Mouse (Mus musculus): ENCODE data around the gene Stac. TPM values are rescaled to one million over a fixed set of nuclear protein-coding genes. Genes with fewer than 3 reads are reported as not detected.

Gene Stac
- total and polyA plus RNA-seq, 3 experiments = 0.16 to 0.64 (median 0.43) TPM

DNA sequence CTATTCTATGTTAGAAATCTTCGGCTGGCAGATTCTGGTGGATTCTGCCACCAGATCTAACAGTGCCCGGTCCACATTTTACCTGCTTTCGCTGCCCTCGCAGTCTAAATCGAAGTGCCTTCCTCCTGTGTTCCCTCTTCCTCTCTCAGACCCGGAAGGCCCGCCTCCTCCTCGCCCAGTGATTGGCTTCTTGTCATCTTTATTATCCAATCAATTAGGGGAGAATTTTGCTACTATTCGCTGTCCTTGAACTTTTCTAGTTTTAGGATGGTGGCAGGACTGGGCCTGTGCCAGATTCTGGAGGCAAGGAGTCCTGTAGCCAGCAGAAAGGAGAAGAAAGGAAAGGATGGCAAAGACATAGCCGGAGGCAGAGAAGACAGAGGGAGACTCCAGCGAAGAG lies 167.0 kb downstream of the Stac start:
- TF ChIP-seq EP300 (IDR thresholded peaks at IDR 0.05; ENCODE audit: insufficient read depth, low read depth, low read length) (no peak), POLR2A (IDR thresholded peaks at IDR 0.05; ENCODE audit: insufficient read depth, low read depth, low read length) (no peak), CTCF (IDR thresholded peaks at IDR 0.05) (no peak)
- Histone ChIP-seq H3K4me3 (no peak overlapping the region), H3K27ac (no peak overlapping the region), H3K9ac (ENCODE audit: low read depth, low read length) (no peak overlapping the region), H3K79me2 (replicated peaks; ENCODE audit: control insufficient read depth, insufficient read depth, low read length) (no peaks in the 10 kb centered on the region), H3K36me3 (ENCODE audit: control insufficient read depth, insufficient read depth, low read length) (no peaks in the 10 kb centered on the region), H3K27me3 (ENCODE audit: control insufficient read depth, insufficient read depth, low read length) (no peaks in the 10 kb centered on the region), H3K4me1 (ENCODE audit: control insufficient read depth, insufficient read depth, low read length) (no peaks in the 10 kb centered on the region)
- intact Hi-C loops (cut with DNase I) = no loop called here
- no peak for DNase-seq
- WGBS = 83% methylated on average over 11 of the region's 11 CpGs

DNA sequence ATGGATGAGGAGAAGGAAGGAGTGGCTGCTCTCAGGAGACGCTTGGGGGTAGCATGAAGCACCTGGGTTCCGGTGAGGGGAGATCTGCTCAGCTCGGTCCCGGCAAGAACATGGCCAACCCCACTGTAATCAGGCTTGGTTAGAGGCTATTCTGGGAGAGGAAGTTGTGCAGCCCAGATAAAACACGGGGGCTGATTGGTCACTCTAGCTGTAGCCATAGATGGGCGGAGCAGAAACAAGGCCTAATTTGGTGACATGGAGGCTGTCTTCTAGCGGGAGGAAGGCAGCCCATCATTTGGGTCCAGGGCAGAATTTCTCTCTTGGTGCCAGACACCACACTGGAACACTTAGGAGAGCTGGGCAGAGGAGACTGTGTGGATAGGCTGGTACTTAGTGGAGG lies 167.9 kb downstream of the Stac start:
- DNase-seq = no peak
- Histone ChIP-seq H3K4me1 (ENCODE audit: control insufficient read depth, insufficient read depth, low read length) (no peaks in the 10 kb centered on the region), H3K27ac (no peak overlapping the region), H3K9ac (ENCODE audit: low read depth, low read length) (no peak overlapping the region), H3K36me3 (ENCODE audit: control insufficient read depth, insufficient read depth, low read length) (no peaks in the 10 kb centered on the region), H3K27me3 (ENCODE audit: control insufficient read depth, insufficient read depth, low read length) (no peaks in the 10 kb centered on the region), H3K79me2 (replicated peaks; ENCODE audit: control insufficient read depth, insufficient read depth, low read length) (no peaks in the 10 kb centered on the region), H3K4me3 (no peak overlapping the region)
- intact Hi-C loops (cut with DNase I) = no loop called here
- 74% methylated on average over 7 of the region's 7 CpGs for WGBS
- TF ChIP-seq POLR2A (IDR thresholded peaks at IDR 0.05; ENCODE audit: insufficient read depth, low read depth, low read length) (no peak), CTCF (IDR thresholded peaks at IDR 0.05) (no peak), EP300 (IDR thresholded peaks at IDR 0.05; ENCODE audit: insufficient read depth, low read depth, low read length) (no peak)

DNA sequence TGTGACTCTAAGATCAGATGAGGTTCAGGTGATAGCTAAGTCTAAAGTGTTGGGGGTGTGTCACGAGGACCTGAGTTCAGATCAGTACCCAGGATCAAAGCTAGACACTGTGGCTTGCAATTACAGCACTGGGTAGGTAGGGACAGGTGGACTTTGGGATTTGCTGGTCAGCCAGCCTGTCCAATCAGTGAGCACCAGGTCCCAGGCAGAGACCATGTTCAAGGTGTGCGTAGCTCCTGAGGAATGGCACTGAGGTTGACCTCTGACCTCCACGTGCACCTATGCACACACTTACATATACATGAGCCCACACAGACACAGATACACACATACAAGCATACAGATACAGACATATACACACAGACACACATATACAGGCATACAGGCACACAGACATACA lies 174.6 kb downstream of the Stac start:
- Histone ChIP-seq H3K4me3 (no peak overlapping the region), H3K79me2 (replicated peaks; ENCODE audit: control insufficient read depth, insufficient read depth, low read length) (no peaks in the 10 kb centered on the region), H3K9ac (ENCODE audit: low read depth, low read length) (no peak overlapping the region), H3K27ac (no peak overlapping the region), H3K36me3 (ENCODE audit: control insufficient read depth, insufficient read depth, low read length) (no peaks in the 10 kb centered on the region), H3K27me3 (ENCODE audit: control insufficient read depth, insufficient read depth, low read length) (no peaks in the 10 kb centered on the region), H3K4me1 (ENCODE audit: control insufficient read depth, insufficient read depth, low read length) (no peaks in the 10 kb centered on the region)
- 84% methylated on average over 3 of the region's 3 CpGs for WGBS
- intact Hi-C loops (cut with DNase I) = no loop called here
- no peak for TF ChIP-seq EP300 (IDR thresholded peaks at IDR 0.05; ENCODE audit: insufficient read depth, low read depth, low read length)
- no peak for TF ChIP-seq POLR2A (IDR thresholded peaks at IDR 0.05; ENCODE audit: insufficient read depth, low read depth, low read length)
- no peak for TF ChIP-seq CTCF (IDR thresholded peaks at IDR 0.05)
- no peak for DNase-seq

DNA sequence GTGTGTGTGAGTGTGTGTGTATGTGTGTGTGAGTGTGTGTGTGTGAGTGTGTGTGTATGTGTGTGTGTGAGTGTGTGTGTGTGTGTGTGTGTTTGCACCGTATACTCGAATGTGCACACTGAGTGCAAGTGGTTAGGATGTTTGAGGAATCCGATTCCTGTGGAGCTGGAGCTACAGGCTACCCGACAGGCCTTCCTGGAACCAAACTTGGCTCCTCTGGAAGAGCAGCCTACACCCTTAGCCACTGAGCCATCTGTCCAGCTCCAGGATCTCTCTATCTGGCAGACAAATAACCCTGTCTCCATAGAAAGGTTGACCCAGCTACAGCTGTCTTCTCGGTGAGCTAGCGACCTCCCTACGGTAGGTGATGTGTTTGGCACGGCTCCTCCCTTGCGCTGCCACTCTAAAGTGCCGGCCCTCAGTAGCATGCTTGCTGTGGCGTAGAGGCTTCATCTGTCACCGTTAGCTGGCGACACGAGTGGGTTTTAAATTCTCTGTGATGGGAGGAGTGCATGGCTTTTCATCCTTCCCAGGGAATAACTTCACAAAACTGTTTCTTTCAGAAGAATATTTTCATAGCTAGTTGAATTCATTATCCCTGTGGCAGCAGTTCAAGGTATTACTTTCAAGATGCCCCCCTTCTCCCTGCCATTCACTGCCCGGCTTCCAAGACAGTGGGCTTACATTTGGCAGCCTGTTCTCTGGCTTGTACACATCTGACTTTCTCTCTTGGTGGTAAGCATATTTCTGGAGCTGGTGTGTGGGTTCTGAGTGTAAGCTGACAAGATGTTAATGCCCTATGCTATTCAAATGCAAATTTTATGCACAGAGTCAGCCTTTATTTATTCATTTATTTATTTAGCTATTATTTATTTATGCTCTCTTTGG lies 175.3 kb downstream of the Stac start:
- intact Hi-C loops (cut with DNase I) = no loop called here

More for the DNA sequence above, 175.3 kb downstream of the Stac start:
- Histone ChIP-seq H3K27me3 (ENCODE audit: control insufficient read depth, insufficient read depth, low read length) (no peaks in the 10 kb centered on the region), H3K36me3 (ENCODE audit: control insufficient read depth, insufficient read depth, low read length) (no peaks in the 10 kb centered on the region), H3K4me1 (ENCODE audit: control insufficient read depth, insufficient read depth, low read length) (no peaks in the 10 kb centered on the region), H3K27ac (no peak overlapping the region), H3K79me2 (replicated peaks; ENCODE audit: control insufficient read depth, insufficient read depth, low read length) (no peaks in the 10 kb centered on the region), H3K9ac (ENCODE audit: low read depth, low read length) (no peak overlapping the region), H3K4me3 (no peak overlapping the region)
- no peak for DNase-seq
- WGBS = 73% methylated on average over 15 of the region's 15 CpGs
- TF ChIP-seq CTCF (IDR thresholded peaks at IDR 0.05) (no peak), POLR2A (IDR thresholded peaks at IDR 0.05; ENCODE audit: insufficient read depth, low read depth, low read length) (no peak), EP300 (IDR thresholded peaks at IDR 0.05; ENCODE audit: insufficient read depth, low read depth, low read length) (no peak)
